In the genomic region with DNA sequence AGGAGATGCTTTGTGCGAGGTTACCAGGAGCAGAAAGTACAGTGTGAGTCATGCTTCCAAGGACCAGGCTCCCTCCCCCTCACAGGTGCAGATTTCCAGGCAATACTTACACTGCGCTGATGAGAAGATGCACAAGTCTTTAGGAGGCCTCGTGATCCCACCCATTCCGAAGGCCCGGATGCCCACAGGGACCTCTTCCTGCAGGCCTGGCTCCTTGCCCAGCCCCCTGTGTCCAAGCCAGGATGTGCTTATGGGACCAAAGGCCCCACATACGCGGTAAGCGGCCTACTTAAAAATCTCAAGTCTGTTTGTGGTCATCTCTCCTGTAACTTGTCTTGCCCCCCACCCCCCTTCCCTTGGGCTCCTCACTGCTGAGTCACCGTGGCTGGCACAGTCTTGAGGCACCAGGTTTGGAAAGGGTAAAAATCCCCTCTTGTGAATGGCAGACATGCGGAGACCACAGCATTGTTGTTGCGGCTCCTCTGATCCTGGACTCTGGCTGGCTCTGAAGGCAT, we compare ENCODE assay signal across 9 mouse cellular contexts. TPM values are rescaled to one million over a fixed set of nuclear protein-coding genes. Genes with fewer than 3 reads are reported as not detected.
DNase-seq lines count a peak whose midpoint lies in the region; ATAC-seq lines count a peak whose summit lies in the region.
"Had no signal": no experiment of that assay in that cellular context is flagged by ENCODE, and none has a peak within 500 bp of the region (broad histone marks: within the 10 kb centered on the region; RNA-seq: fewer than 3 reads in every experiment).

No protein-coding gene starts in this region.

- no peak for ATAC-seq in megakaryocyte, adult 5-6 weeks (ENCODE audit: poor library complexity, severe bottlenecking)
- ATAC-seq: activated CD4-positive, CD25-positive, alpha-beta regulatory T cell, adult 4 months had no signal

- intact Hi-C loops in left cerebral cortex, postnatal 4 days (cut with DNase I): no loop called here

- peak; percentile 54 to 59 for DNase-seq in cerebellum, postnatal 10 days
- no peak for DNase-seq in cerebellum, adult 18-20 months
- peak; percentile 57 to 58 for DNase-seq in kidney, postnatal 4 days
- no peak for DNase-seq in kidney, adult 9 months
- DNase-seq in MN1 (ENCODE audit: low spot score): peak; percentile 88
- DNase-seq in left cerebral cortex, postnatal 4 days: peak; percentile 37
- no peak for DNase-seq in adipocyte (ENCODE audit: low spot score)

RNA-seq across cellular contexts. Expression of gene Togaram2, which starts 18.4 kb away (rescaled TPM):
- 1 to 10 TPM in 1 of 2 experiments, under 1 TPM in 1; 0.86 to 1.8 TPM for total RNA-seq in left cerebral cortex, postnatal 4 days (2021)
- total RNA-seq in megakaryocyte, adult 5-6 weeks (2015): not detected in 2 replicates
- not detected in 2 replicates for total RNA-seq in megakaryocyte, adult 5-6 weeks (2017)

Comparison
In these comparisons a context has a peak if more than half of its experiments do, and no peak if none do; other contexts are left out.
1. DNase-seq: peak in cerebellum, postnatal 10 days (2 of 2), kidney, postnatal 4 days (2 of 2), MN1 (single experiment) and left cerebral cortex, postnatal 4 days (single experiment); none in cerebellum, adult 18-20 months (0 of 2), kidney, adult 9 months (single experiment) and adipocyte (single experiment).